Mouse (Mus musculus) heart, postnatal 0 days (tissue): ENCODE measurements at regions not wholly inside any gene's neighbourhood (a gene's known extent, or its start where the extent isn't known, plus 50 kb on each side); places are given as distances from the start of the nearest gene placed in this dataset.

Experiments
- CTCF ChIP-seq: IDR thresholded peaks from 2 replicates; pipeline ENCODE4 v1.5.1; 2016; ENCODE audit warnings: antibody characterized with exemption, control low read depth, low read depth
- EP300 ChIP-seq: IDR thresholded peaks from 2 replicates; pipeline ENCODE4 v1.6.1; 2016; ENCODE audit warnings: antibody characterized with exemption, low read depth

- TF ChIP-seq EP300 (no peak), CTCF (no peak)
Observed at GRCm38 (mm10) chr12:104591571-104591970, 118.4 kb upstream of the Gsc start.
